Comparison of ENCODE assay signal across 12 mouse cellular contexts in genomic region chr3:98497401-98497800, GRCm38 (mm10). TPM values are rescaled to one million over a fixed set of nuclear protein-coding genes. Genes with fewer than 3 reads are reported as not detected.
"Had no signal": no experiment of that assay in that cellular context is flagged by ENCODE, and none has a peak within 500 bp of the region (broad histone marks: within the 10 kb centered on the region; RNA-seq: fewer than 3 reads in every experiment).

No protein-coding gene starts in this region.

RNA-seq across cellular contexts. Expression of gene Hsd3b4, which starts 12.9 kb away (rescaled TPM):
- total RNA-seq: forebrain, postnatal 0 days; gastrocnemius, adult 18-20 months; gastrocnemius, adult 2 months; gastrocnemius, adult 8-10 months; gastrocnemius, postnatal 10 days; gastrocnemius, postnatal 14 days; gastrocnemius, postnatal 25 days; gastrocnemius, postnatal 36 days; gastrocnemius, postnatal 4 days; heart, adult 18-20 months; heart, adult 2 months; heart, adult 8-10 months had no signal

RNA-seq across cellular contexts. Expression of gene Gm4450, which starts 40.5 kb away (rescaled TPM):
- total RNA-seq: forebrain, postnatal 0 days; gastrocnemius, adult 18-20 months; gastrocnemius, adult 2 months; gastrocnemius, adult 8-10 months; gastrocnemius, postnatal 10 days; gastrocnemius, postnatal 14 days; gastrocnemius, postnatal 25 days; gastrocnemius, postnatal 36 days; gastrocnemius, postnatal 4 days; heart, adult 18-20 months; heart, adult 2 months; heart, adult 8-10 months had no signal
